Mouse (Mus musculus) heart, embryonic 12.5 days (tissue): ENCODE measurements around the gene Nup50. TPM values are rescaled to one million over a fixed set of nuclear protein-coding genes. Genes with fewer than 3 reads are reported as not detected.

Experiments
- ATAC-seq: fragments of 200-750 bp; cut with Nextera tagmentation; 2 replicates; pipeline ENCODE4 v1.8.0; 2017; ENCODE audit warnings: moderate TSS enrichment, moderate library complexity; ENCODE audit not compliant: insufficient number of reproducible peaks, low FRiP score
- H3K27ac ChIP-seq: fragments of 300-500 bp; sonication (generic); 2 replicates; pipeline ENCODE4 v1.5.1; 2016; ENCODE audit warnings: mild to moderate bottlenecking, moderate library complexity; ENCODE audit not compliant: poor library complexity, severe bottlenecking
- H3K27me3 ChIP-seq: fragments of 300-500 bp; sonication (generic); replicated peaks from 2 replicates; pipeline ENCODE4 v1.6.1; 2016; ENCODE audit warnings: mild to moderate bottlenecking, moderate library complexity
- H3K36me3 ChIP-seq: fragments of 300-500 bp; sonication (generic); 2 replicates; pipeline ENCODE4 v1.6.1; 2016; ENCODE audit warnings: mild to moderate bottlenecking, moderate library complexity
- H3K4me1 ChIP-seq: fragments of 300-500 bp; sonication (generic); replicated peaks from 2 replicates; pipeline ENCODE4 v1.6.1; 2016; ENCODE audit warnings: mild to moderate bottlenecking
- H3K4me2 ChIP-seq: fragments of 300-500 bp; sonication (generic); 2 replicates; pipeline ENCODE4 v1.6.1; 2016; ENCODE audit warnings: mild to moderate bottlenecking, moderate library complexity
- H3K4me3 ChIP-seq: fragments of 300-500 bp; sonication (generic); 2 replicates; pipeline ENCODE4 v1.5.1; 2016; ENCODE audit warnings: mild to moderate bottlenecking
- H3K9ac ChIP-seq: fragments of 300-500 bp; sonication (generic); 2 replicates; pipeline ENCODE4 v1.6.1; 2016; ENCODE audit warnings: mild to moderate bottlenecking, moderate library complexity
- H3K9me3 ChIP-seq: fragments of 300-500 bp; sonication (generic); replicated peaks from 2 replicates; pipeline ENCODE4 v1.6.1; 2016; ENCODE audit warnings: mild to moderate bottlenecking, moderate library complexity
- WGBS: fragments of 180-500 bp; shearing (Covaris S2); methylation state at CpG from one replicate; pipeline ENCODE4 v1.1.7; 2016; 5-methylcytosine and 5-hydroxymethylcytosine counted together
- polyA plus RNA-seq: library from polyadenylated mRNA; unstranded; fragments of >200 nt; fragmentation: Nextera tagmentation; extraction: Ambion mirVana; gene quantifications from 2 replicates; pipeline ENCODE4 v1.2.1, GENCODE M21; 2016

Nup50 gene
- polyA plus RNA-seq, 1 experiment from 2014 or later = 32.3 TPM

DNA sequence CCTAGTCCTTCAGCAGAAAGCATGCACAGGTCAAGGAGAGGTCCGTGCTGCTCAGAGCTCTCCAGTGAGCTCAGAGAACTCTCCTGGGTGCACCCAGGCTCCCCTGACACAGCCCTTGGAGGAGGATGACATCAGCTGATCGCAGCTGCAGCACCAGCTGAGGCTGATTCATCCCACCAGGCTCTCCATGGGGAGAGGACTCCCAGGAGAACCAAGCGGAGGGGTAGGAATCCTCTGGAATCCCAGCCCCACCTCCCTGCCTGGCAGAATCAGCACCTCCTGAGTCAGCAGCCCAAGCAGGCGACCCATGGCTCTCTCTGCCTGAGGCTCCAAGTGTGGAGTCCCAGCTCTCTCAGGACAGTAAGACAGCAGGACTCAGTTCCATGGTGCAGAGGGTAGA is 52.5 kb downstream of the Nup50 start:
- Histone ChIP-seq H3K9me3 (no peaks in the 10 kb centered on the region), H3K9ac (no peak overlapping the region), H3K36me3 (no peaks in the 10 kb centered on the region), H3K4me3 (no peak overlapping the region), H3K27ac (no peak overlapping the region), H3K4me2 (no peak overlapping the region), H3K4me1 (peaks cover 17% of the 10 kb centered on the region), H3K27me3 (no peaks in the 10 kb centered on the region)
- no peak for ATAC-seq
- 22% methylated on average over 4 of the region's 4 CpGs for WGBS

DNA sequence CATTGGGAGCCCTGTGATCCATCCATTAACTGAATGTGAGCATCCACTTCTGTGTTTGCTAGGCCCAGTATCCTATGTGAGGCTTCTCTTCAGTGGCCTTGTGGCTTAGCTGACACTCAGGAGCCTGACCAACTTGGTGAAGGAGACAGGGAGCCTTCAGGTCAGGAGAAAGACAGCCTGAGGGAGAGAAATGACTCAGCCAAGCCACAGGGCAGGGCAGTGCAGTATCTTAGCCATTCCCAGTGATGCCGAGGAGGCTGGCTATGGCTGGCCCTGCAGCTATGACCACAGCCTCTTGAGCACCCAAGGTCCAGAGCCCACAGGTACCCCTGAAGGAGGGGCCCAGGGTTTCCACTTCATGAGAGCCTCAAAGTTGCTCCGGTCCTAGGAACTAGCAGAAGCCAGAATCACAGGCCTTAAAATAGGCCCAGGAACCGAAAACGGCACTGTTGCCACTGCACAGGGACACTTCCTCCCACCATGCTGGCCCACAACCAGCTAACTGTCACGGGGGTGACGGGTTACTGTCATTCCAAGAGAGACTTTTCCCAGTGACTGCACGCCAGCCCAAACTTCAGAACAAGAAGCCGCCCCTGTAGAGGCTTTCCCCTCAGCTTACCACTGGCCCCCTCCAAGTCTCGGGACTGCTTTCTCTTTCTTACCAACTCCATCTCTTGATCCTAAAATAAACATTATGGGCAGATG is 58.5 kb downstream of the Nup50 start:
- Histone ChIP-seq H3K9me3 (no peaks in the 10 kb centered on the region), H3K4me3 (no peak overlapping the region), H3K9ac (no peak overlapping the region), H3K4me1 (peaks cover 5% of the 10 kb centered on the region; the same call in 1 of the 2 replicates), H3K4me2 (no peak overlapping the region), H3K27me3 (0 out of 2 replicates have a peak, but pooled peaks cover 3% of the 10 kb centered on the region), H3K36me3 (no peaks in the 10 kb centered on the region), H3K27ac (no peak overlapping the region)
- 77% methylated on average over 9 of the region's 9 CpGs for WGBS
- no peak for ATAC-seq

DNA sequence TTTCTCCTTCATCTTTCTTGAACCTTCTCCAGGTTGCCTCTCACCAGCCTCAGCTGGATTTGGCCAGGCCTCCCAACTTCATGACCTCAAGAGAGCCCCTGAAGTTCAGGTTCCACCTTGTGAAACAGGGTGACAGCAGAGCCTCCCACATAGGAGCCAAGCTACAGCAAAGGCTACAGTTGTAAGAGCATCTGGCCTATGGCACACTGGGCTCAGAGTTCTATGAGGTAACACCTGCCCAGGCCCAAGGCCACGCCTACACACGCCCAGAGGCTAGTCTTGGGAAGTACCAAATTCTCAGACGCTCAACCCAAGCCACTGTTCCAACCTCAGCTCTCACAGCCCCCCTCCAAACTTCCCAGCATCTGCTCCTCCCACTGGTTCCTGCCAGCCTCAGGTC is 59.7 kb downstream of the Nup50 start:
- Histone ChIP-seq H3K4me2 (no peak overlapping the region), H3K36me3 (no peaks in the 10 kb centered on the region), H3K9ac (no peak overlapping the region), H3K4me3 (no peak overlapping the region), H3K27me3 (0 out of 2 replicates have a peak, but pooled peaks cover 3% of the 10 kb centered on the region), H3K9me3 (no peaks in the 10 kb centered on the region), H3K4me1 (peaks cover 8% of the 10 kb centered on the region), H3K27ac (no peak overlapping the region)
- 78% methylated on average over 3 of the region's 3 CpGs for WGBS
- no peak for ATAC-seq

DNA sequence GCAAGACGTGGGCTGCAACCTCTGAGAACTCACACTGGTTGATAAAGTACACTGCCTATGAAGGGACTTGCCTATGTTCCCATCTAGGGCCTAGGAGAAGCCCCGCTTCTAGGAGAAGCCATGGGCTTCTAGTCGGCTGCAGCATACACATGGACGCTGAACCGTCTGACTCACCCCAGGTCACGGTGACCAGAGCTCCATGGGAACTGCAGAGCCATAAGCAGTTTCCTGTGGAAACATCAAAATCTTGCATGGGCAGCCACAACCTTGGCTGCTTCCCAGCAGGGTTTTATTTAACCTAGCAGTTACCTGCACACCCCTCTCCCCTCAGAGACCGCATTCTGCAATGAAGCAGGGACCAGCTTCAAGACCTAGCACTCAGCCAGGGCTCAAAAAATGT is 60.5 kb downstream of the Nup50 start:
- Histone ChIP-seq H3K9me3 (no peaks in the 10 kb centered on the region), H3K27ac (no peak overlapping the region), H3K4me1 (peaks cover 13% of the 10 kb centered on the region), H3K36me3 (no peaks in the 10 kb centered on the region), H3K4me3 (no peak overlapping the region), H3K4me2 (no peak overlapping the region), H3K27me3 (0 out of 2 replicates have a peak, but pooled peaks cover 3% of the 10 kb centered on the region), H3K9ac (no peak overlapping the region)
- WGBS = 68% methylated on average over 7 of the region's 7 CpGs
- no peak for ATAC-seq

GRCm38 (mm10) chr15:84985516-84986160 is 62.4 kb downstream of the Nup50 start:
- H3K27ac ChIP-seq = no peak overlapping the region
- no peak overlapping the region for H3K4me2 ChIP-seq
- 0 out of 2 replicates have a peak, but pooled peaks cover 3% of the 10 kb centered on the region for H3K27me3 ChIP-seq
- no peak overlapping the region for H3K9ac ChIP-seq
- WGBS = 86% methylated on average over 12 of the region's 12 CpGs
- H3K36me3 ChIP-seq = no peaks in the 10 kb centered on the region
- no peak overlapping the region for H3K4me3 ChIP-seq
- peaks cover 16% of the 10 kb centered on the region for H3K4me1 ChIP-seq
- no peaks in the 10 kb centered on the region for H3K9me3 ChIP-seq
- ATAC-seq = no peak

- Histone ChIP-seq H3K9me3 (no peaks in the 10 kb centered on the region), H3K27ac (no peak overlapping the region), H3K4me3 (peak overlapping the region; percentile 88), H3K9ac (peak overlapping the region; percentile 91), H3K4me2 (peak overlapping the region; percentile 92), H3K4me1 (peaks cover 16% of the 10 kb centered on the region), H3K36me3 (no peaks in the 10 kb centered on the region), H3K27me3 (0 out of 2 replicates have a peak, but pooled peaks cover 3% of the 10 kb centered on the region)
- WGBS = 71% methylated on average over 4 of the region's 4 CpGs
- no peak for ATAC-seq
Measured at GRCm38 (mm10) chr15:84986171-84987019, 63.2 kb downstream of the Nup50 start.

- peak; percentile 60 for ATAC-seq
- Histone ChIP-seq H3K9me3 (no peaks in the 10 kb centered on the region), H3K4me3 (peak overlapping the region; percentile 88), H3K27me3 (0 out of 2 replicates have a peak, but pooled peaks cover 3% of the 10 kb centered on the region), H3K36me3 (no peaks in the 10 kb centered on the region), H3K4me1 (peaks cover 16% of the 10 kb centered on the region), H3K9ac (peak overlapping the region; percentile 91), H3K27ac (peak overlapping the region; percentile 22; the same call in 1 of the 2 replicates), H3K4me2 (peak overlapping the region; percentile 92)
- under 1% methylated on average over 44 of the region's 53 CpGs for WGBS
Measured at GRCm38 (mm10) chr15:84987020-84987815, 64.0 kb downstream of the Nup50 start.

- Histone ChIP-seq H3K4me3 (peak within 1 kb of the TSS; percentile 88), H3K27me3 (0 out of 2 replicates have a peak, but pooled peaks cover 3% of the 10 kb centered on the region), H3K9ac (peak within 1 kb of the TSS; percentile 91), H3K9me3 (no peaks in the 10 kb centered on the region), H3K4me2 (peak within 1 kb of the TSS; percentile 92), H3K36me3 (no peaks in the 10 kb centered on the region), H3K4me1 (peaks cover 16% of the 10 kb centered on the region), H3K27ac (peak within 1 kb of the TSS; percentile 65)
- WGBS = 2% methylated on average over 58 of the region's 59 CpGs
- ATAC-seq = peak; percentile 95
Measured at GRCm38 (mm10) chr15:84987874-84988825, 64.9 kb downstream of the Nup50 start, which contains the start of gene 5031439G07Rik. 5031439G07Rik (minus strand) TSS chr15:84988551.

DNA sequence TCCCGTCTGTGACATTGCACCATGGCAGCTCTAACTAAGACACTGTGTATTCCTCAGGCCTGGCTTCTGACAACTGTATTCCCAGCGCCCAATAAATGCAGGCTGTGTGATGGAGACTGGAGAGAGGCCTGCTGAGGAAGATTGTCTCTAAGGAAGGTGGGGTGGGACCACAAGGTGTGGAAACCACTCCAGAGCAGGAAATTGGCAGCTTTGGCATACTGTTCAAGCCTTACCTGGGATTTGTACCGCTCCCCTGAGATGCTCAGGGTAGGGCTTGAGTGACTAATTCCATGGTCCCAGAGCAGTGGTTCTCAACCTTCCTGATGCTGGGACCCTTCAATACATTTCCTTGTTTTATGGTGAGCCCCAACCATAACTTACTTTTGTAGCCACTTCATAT is 65.9 kb downstream of the Nup50 start:
- Histone ChIP-seq H3K9me3 (no peaks in the 10 kb centered on the region), H3K9ac (no peak overlapping the region), H3K27ac (no peak overlapping the region), H3K4me3 (no peak overlapping the region), H3K4me2 (no peak overlapping the region), H3K4me1 (peaks cover 13% of the 10 kb centered on the region), H3K36me3 (no peaks in the 10 kb centered on the region), H3K27me3 (0 out of 2 replicates have a peak, but pooled peaks cover 3% of the 10 kb centered on the region)
- ATAC-seq = no peak
- WGBS = 71% methylated on average over 3 of the region's 3 CpGs
